Mouse (Mus musculus) cerebral cortex, adult 2 months (tissue): ENCODE results near the gene Tmbim6.

ENCODE experiments used
- WGBS: fragments of 180-500 bp; shearing (Covaris S2); methylation state at CpG from one replicate; pipeline ENCODE4 v1.1.7; 2018; 5-methylcytosine and 5-hydroxymethylcytosine counted together

Tmbim6 gene

DNA sequence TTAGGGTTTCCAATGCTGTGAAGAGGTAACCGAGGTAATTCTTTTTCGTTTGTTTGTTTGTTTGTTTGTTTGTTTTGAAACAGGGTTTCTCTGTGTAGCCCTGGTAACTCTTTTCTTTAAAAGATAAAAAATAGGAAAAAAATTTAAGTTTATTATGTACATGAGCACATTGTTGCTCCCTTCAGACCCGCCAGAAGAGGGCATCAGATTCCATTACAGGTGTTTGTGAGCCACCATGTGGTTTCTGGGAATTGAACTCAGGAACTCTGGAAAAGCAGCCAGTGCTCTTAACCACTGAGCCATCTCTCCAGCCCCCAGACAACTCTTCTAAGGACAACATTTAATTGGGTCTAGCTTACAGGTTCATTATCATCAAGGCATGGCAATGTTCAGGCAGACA, 6.6 kb upstream of the Tmbim6 start:
- 77% methylated on average over 3 of the region's 3 CpGs for WGBS

DNA sequence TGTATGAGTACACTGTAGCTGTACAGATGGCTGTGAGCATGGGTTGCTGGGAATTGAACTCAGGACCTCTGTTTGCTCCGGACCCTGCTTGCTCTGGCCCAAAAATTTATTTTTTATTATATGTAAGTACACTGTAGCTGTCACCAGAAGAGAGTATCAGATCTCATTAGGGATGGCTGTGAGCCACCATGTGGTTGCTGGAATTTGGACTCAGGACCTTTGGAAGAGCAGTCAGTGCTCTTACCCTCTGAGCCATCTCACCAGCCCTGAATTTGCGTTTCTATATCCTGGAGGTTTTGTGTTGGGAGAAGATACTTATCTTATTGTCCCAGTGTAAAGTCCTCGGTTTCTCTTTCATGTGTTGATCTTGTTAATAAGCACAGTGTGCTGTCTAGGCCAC, 5.9 kb upstream of the Tmbim6 start:
- 87% methylated on average over 3 of the region's 3 CpGs for WGBS

DNA sequence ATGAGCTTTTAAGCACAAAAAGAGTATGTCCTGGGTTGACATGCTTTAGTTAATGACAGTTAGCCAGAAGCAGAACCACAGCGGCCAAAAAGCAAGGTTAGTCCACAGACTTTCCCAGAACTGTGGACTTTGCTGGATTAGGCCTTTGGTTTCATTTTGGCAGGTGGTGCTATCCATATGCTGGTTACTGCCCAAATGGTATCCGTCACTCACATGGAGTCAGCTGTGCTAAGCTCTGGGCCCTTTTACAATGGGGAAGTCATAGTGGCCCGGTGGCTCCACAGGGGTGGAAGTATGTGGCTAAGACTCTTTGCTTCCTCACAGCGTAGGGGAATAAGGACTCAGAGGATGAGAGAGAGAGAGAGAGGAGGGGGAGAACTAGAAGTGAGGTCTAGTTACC, 4.7 kb upstream of the Tmbim6 start:
- WGBS: 62% methylated on average over 4 of the region's 4 CpGs

DNA sequence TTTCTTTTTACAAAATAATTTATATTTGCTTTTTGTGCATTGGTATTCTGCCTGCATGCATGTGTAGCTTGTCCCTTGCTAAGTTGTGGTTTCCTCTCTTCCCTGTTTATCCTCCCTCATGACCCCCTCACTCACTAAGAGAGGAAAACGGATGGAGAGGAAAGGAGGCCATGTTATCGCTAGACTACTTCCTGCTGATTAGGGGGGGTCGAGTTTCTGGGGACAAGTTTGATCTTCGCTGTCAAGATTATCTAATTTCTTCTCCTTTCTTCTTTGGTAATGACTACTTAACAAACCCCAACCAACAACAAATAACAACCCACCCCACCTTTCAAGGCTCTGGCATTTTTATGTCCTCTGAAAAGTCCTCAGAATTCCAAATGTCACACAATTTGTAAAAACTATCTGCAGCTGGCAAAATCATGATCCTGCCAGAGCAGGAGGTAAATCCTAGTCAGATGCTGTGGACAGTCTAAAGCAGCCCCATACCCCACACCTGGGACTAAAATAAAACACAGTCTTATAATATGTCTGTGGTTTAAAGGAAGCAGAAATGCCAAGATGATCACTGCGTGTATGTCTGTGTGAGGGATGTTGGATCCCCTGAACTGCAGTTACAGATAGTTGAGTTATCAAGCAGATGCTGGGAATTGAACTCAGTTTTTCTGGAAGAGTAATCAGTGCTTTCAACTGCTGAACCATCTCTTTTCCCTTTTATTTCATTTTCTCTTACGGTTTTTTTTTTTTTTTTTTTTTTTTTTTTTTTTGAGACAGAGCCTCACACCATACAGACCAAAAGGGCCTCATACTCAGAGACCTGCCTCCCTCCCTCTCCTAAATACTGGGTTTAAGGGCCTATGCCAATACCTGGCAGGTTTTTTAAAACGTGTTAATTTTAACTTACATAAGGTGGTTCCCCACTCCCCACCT, 1.9 kb upstream of the Tmbim6 start:
- 71% methylated on average over 7 of the region's 7 CpGs for WGBS

DNA sequence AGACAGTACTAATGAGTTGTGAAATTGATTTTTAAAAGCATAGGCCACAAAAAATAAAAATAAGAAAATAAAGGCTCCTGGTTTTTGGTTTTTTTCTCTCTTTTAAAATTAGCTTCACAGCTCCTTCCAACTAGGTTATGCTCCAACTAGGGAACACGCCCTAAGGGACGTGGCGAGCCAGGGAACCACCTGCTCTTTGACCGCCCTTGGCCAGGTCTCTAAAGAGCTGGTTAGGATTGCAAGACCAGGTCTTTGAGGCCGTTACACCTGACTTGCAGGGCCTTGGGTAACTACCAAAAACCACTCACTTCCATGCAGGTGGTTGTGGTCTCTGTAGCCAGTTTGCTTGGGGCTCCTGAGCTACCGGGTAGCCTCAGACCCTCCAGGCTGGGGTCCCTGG, 707 bp upstream of the Tmbim6 start:
- WGBS: 84% methylated on average over 6 of the region's 6 CpGs

DNA sequence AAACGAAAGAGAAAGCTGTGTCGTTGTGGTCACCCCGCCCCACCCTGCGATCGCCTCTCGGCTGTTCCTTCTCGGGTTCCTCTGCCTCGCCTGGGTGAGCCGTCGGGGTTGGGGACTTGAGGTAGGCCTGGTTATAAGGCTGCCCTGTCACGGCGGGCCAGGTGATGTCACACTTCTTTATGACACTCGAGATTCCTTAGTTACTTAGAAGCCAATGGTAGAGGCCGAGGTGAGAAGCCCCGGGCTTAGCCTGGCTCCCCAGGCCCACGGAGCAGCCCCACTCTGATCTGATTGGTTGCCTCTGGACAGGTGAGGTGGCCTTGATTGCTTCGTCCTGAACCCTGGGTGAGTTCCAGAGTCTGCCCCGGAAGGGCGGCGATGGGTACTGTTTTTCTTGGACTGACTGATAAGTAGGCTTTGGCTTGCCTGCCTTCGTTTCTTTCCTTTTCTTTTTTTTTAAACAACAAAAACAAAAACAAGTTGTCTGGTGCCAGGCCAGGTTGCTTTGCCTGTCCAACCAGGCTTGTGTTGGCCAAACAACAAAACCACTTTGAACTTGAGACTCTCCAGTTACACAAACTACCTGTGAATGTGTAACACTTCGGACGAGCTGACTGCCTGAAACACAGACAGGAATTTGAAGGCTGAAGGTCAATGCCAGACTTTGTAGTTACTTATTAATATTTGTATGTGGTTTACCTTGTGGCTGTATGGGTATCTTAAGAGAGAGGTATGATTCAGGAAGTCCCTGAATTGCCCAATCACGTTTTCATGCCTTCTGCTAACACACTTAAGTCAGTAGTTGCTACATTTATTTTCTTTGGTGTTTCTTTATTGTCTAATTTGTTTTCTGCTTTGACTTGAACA, 937 bp downstream of the Tmbim6 start:
- WGBS: 2% methylated on average over 24 of the region's 24 CpGs

DNA sequence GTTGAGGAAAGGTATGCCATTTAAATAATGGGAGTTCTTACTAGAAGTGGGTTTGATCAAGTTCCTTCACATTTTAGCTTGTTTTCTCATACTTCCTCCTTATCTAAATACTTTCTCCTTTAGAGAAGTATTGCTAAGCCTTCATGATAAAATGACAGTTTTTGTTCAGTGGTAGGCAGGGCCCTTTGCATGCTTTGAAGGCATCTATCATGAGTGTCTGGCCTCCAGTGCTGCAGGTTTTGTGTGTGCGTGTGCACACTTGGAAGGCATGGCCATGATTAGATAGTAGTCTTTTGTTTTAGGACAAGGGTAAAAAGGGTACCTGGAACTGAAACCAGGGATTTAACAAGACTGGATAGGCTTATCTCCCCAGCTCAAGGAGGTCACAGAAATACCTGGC, 3.8 kb downstream of the Tmbim6 start:
- 49% methylated on average over 1 of the region's 1 CpGs for WGBS

DNA sequence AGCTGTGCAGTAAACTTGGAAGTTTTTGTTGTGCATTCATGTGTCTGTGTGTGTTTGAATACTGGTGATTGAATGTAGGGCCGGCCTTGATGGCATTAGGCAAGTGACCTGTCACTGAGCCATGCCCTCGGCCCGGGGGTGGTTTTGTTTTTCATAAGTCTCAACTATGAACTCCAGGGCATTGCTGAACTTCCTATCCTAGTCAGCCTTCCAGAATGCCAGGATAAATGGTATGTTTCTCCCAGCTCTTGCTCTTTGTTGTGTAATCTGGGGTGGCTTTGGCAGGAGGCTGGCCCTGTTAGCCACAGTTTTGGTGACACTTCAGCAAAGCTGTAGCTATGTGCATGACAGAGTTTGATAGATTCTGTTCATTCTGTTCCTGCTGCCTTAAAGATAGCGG, 4.2 kb downstream of the Tmbim6 start:
- WGBS: 40% methylated on average over 4 of the region's 4 CpGs

DNA sequence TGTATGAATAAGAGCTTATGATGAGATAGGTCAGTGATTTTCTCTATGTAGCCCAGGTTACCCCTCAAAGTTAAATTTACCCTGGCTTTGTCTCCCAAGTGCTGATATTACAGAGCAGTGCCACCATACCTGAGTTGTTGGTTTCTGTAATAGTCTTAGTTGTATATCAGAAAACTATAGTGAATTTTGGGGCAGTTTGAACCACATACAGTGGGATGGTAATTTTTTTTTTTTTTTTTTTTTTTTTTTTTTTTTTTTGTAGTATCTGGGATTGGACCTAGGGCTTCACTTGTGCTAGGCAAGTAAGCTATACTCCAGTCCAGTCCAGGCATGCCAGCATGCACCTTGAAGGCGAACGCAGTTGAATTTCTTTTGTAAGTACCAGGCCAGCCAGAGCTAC, 4.9 kb downstream of the Tmbim6 start:
- 87% methylated on average over 2 of the region's 2 CpGs for WGBS

DNA sequence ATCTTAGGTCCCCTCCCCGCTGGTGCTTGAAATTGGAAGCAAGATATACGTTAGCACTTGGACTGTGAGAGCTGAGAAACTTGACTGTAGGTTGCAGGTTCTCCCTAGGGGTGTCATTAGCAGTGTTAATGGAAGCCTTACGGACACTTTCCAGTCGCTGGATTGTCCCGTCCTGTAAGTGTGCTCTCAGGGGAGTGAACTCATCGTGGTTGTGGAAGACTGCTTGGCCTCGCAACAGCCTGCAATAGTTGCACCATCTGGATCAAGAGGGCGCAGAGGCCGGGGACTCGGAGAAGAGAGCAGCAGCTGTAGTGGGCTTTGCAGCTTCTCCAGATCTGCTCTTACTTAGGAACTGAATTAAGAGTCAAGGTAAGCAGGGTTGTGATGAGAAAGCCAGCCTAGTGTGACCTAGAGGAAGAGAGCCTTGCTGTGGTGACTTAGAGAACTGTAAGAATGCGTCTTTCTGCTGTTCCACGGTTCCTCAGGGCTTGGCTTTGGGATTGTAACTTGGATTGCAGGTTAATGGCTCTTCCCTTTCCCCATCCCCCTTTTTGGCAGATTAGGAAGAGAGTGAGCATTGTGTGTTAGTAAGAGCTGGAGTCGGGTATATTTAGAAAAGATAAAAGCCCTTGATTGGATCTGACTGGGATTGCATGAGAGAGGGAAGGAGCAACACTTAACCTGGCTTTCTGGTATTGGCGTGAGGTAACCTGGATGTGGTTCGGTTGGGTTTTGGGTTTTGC, 7.0 kb downstream of the Tmbim6 start:
- 63% methylated on average over 15 of the region's 15 CpGs for WGBS

DNA sequence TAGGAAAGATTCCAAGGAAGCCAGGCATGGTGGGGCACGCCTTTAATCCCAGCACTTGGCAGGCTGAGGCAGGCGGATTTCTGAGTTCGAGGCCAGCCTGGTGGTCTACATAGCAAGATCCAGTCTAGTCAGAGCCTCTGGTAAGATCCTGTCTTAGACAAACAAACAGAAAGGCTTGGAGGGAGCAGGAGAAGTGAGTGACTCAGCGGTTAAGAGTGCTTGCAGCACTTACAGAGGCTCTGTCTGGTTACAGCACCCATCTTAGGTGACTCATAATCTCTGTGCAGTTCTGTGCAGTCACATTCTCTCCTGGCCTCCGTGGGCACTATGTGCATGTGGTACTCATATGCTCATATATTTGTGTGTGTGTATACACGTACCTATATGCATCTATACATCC, 7.9 kb downstream of the Tmbim6 start:
- 70% methylated on average over 6 of the region's 6 CpGs for WGBS

DNA sequence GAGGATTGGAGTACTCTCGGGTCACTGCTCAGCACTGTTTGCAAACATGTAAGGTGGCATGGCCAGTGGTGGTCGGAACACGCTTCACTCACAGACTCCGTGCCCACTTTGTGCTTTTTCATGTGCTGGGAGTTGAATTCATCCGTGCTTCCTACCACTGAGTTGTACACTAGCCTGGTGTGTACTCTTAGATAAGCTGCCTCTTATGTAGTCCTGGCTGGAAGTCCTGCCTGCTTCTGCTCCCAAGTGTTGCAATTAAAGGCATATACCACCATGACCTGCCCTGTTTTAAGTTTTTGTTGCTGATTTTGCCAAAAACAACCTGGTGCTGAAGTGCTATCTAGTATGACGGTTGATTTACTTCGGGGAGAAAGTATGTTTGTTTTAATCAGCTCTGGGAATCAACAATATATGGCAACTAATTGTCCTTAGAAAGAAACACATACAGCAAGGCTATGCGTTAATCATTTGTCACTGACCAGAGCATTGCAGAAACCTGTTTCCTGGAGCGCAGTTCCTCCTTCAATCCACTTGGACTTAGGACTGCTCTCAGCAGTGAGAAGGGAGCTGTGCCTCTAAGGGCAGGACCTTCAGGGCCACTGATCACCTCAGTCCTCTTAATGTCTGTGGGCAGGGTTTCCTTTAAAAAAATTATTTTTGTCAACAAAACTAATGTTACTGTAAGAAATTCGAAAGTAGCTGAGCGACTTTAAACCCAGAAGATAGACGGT, 10.6 kb downstream of the Tmbim6 start:
- WGBS: 90% methylated on average over 12 of the region's 12 CpGs

DNA sequence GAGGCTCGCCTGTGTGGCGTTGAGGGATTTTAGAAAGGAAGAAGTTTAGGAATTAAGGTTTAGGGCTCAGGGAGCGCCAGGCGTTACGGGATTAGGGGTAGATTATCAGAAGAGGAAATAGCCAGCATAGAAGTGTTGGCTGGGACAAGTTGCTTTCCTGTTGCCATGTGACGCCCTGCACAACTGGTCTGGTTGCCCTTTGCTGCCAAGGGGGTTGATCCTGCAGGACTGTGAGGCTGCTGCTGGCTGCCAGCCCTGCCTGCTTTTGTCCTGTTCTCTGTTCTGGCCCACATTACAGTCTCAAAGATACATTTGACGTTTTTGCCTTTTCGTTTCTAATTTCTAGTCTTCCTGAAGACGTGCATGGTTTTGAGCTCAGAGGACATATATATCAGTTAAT, 12.5 kb downstream of the Tmbim6 start:
- 79% methylated on average over 9 of the region's 9 CpGs for WGBS

DNA sequence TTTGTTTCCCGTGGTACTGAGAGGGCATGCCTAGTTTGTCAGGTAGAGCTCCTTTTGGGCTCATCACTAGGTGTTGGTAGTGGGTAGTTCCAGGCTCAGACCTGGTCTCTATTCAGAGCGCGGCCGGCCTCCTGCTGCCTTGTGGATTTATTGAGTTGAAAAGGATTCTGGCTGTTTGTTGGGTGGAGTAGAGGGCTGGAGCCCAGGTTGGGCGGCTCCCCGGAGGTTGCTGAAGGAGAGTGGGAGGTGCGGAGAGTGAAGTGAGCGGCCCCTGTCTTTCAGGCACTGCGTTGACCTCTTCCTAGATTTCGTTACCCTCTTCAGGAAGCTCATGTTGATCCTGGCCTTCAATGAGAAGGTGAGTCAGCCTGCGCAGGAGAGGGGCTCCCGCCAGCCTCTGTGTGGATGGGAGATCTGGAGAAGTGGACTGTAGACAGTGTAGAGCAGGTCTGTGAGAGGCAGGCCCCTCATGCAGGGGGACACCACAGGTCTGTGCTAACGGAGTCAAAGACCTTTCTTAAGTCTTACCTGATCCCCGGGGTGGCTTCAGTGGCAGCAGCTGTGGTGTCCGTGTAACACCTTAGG, 14.4 kb downstream of the Tmbim6 start:
- 86% methylated on average over 15 of the region's 15 CpGs for WGBS

DNA sequence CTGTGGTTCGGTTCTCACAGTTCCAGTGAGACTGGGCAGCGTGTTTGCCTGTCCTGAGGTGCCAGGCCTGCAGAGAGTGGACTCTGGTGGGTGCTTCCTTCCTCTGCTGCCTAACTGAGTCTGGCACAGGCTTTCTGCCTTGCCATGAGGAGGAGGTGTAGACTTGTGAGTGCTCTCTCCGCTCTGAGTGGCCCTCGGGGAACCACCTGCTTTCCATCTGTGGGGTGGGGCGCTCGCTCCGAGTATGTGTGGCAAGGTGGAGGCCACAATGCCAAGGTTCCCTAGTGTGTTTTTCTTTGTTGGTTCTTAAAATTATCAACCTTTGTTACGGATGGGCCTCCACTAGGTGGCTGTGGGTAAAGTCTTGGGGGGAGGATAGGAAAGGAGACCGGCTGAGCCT, 16.2 kb downstream of the Tmbim6 start:
- 86% methylated on average over 9 of the region's 9 CpGs for WGBS

DNA sequence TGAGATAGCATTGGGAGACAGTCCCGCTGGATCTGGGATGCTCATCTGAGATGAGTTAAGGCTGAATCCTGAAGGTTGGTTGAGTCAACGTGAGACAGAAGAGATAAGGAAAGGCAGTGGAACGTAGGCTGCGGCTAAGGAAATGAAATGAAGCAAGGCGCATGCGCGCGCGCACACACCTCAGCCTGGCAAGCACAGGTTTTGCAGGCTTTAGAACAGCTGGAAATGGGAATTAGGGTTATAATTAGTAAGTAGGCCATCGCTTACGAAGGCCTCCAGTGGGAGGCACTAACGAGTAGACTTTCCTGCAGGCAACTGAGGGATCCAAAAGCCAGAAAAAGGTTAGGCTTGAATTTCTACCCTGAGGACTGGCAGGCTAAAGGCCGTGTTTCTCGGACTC, 19.1 kb downstream of the Tmbim6 start:
- whole genome bisulfite sequencing: 40% methylated on average over 14 of the region's 14 CpGs

DNA sequence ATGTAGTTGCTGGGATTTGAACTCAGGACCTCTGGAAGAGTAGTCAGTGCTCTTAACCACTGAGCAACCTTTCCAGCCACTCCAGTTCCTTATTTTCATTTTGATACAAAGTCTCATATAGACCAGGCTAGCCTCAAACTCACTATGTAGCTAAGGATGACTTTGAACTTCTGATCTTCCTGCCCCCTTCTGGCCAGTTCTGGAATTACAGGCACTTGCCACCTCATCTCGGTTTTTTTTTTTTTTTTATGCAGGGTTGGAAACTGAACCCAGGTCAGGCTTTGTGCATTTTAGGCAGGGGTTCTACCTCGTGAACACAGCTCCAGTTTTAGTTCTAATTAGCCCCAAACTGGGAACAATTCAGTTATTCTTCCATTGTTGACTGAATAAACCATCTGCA, 23.1 kb downstream of the Tmbim6 start:
- WGBS: 5% methylated on average over 2 of the region's 2 CpGs

DNA sequence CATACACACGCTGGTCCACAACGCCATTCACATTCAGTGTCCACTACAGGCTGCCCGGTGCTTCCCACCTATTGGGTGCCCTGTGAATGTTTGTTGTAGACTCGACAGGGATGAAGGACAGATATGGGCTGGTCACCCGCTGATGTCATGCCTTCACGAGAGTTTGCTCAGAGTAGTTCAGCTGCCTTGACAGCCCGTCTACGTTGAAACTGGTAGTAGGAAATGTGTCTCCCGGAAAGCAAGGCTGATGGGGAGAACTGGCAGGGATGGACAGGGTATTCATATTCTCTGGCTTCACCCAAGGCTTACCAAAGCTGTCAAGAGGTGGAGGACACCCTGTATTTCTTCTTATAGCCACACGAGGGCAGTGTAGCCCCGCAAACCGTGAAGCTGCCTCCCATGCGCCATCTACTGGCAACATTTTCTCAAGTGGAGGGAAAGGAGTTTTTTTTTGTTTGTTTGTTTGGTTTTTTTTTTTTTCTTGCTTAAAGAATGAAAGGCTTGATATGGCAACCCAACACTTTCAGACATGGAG, 23.7 kb downstream of the Tmbim6 start:
- 13% methylated on average over 13 of the region's 13 CpGs for WGBS

DNA sequence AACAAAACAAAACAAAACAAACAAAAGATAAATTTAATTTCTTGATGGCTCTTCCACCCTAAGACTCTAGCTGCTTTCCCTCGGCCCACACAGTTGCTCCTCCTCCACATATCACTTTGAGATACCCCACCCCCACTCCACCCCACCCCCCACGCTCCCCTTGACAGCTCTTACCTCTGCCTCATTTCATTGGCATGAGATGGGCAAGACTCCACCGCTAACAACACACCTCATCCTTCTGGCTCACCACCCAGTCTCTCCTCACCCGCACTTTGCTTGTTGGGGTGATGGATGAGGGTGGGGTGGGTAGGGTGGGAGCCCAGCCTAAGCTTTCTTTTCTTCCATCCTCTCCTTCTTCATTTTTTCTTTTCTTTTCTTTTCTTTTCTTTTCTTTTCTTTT, 24.3 kb downstream of the Tmbim6 start:
- WGBS: 22% methylated on average over 4 of the region's 4 CpGs

DNA sequence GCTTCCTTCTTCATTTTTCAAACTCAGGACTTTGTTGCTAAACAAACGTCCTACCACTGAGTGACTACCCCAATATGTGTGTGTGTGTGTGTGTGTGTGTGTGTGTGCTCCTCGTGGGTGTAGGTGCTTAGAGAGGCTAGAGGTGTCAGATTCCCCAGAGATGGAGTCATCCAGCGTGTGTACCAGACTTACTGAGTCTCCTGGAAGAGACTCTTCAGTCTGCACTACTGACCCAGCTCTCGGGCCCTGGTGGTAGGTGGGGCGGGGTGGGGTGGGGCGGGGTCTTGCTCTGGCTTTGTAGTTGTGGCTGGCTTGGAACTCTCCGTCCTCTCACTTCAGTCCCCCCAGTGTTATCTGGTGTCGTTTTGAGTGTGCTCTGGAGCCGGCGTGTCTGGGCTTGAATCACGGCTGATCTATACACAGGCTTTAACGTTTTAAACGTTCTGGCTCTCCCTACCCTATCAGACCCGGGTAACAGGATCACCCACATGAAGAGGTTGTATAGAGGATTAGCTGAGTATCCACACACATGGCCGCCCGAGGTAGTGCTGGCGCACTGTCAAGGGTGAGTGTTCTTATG, 25.1 kb downstream of the Tmbim6 start:
- WGBS: 57% methylated on average over 17 of the region's 17 CpGs
